Mouse (Mus musculus): ENCODE results near the gene Fbxo10. TPM values are rescaled to one million over a fixed set of nuclear protein-coding genes. Genes with fewer than 3 reads are reported as not detected.
"Not testable (repeated sequence)": the region's sequence is repeated elsewhere in the genome, so short reads cannot be mapped to it uniquely, and the experiment has no call there.

Gene Fbxo10
- polyA plus RNA-seq, 1 experiment = 59.6 TPM

DNA sequence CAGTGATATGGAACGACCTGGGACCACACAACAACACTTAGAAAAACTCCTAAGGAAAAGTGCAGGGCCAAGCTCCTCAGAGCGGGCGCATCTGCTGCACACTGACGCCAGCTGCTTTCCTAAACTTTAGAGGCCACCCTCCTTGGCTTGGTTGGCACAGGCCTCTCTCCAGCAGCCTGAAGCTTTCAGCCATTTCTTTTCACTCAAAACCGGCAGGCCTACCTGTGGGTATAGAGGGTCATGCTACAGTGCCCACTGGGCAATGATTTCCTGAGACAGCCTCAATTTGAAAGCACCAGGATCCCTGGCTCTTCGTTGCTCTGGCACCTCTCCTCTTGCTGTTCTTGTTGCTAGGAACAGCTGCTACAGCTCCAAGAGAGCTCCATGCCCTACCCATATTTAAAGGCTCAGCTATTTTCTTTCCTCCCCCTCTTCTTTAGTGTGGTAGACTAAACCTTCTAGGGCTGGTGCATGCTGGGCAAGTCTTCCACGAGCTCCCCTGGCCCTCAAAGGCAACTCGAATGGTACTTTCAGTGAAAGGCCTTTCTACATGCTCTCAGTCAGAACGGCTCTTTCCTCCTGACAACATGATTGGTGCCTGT lies 37.0 kb downstream of the Fbxo10 start:
- no peak for DNase-seq (ENCODE audit: low read depth)

DNA sequence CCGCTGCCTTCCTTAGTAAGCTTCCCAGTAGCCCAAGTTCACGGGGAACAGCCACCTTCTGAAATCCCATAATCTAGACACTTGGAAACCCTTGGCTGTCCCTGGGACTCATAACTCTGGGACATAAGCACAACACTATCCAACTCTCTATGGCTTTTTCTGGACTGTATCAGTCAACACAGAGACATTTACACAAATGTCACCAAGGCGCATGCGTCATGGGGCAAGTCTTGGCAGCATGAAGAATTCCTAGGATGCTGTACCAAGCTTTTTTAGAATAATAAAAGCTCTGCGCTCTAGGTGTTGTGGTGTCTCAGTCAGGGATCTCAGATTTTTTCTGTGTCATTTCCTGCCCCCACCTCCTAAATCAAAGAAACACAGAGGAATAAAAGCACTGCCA lies 37.7 kb downstream of the Fbxo10 start:
- DNase-seq (ENCODE audit: low read depth) = no peak

DNA sequence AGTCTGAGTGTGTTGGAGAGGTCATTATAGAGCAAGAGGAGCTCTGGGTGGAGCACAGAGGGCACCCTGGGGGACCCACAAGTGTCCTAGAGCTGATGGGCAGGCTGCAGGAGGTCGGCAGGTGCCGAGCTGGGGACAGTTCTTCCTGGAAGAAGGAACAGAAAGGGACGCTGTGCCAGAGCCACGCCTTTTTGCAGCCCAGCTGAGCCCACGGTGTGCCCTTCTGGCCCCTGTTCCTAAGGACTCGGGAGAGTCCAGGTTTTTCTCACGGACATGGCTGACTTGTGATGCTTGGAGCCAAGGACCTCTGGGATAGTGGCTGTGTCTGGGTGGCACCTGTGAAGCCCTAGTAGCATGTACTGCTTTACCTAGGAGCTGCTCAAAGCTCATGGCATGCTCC lies 43.6 kb downstream of the Fbxo10 start:
- no peak for DNase-seq (ENCODE audit: low read depth)

DNA sequence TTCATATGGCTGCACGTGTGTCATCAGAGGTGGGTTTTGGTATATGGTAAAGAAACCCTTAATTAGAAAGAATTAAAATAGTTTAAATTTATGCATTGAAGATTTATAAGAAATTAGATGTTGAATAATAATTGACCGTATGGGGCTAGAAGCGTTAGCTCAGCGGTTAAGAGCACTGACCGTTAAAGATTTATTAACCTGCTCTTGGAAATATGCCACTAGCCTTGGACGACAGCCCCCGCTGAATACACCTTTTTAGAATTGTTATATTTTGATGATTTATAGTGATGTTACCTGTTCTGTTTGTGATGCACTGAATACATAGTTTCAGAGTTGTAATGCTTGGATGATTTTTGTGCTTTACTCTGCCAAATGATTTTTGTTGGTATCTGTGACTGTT lies 44.9 kb downstream of the Fbxo10 start:
- DNase-seq (ENCODE audit: low read depth) = not testable (repeated sequence)

DNA sequence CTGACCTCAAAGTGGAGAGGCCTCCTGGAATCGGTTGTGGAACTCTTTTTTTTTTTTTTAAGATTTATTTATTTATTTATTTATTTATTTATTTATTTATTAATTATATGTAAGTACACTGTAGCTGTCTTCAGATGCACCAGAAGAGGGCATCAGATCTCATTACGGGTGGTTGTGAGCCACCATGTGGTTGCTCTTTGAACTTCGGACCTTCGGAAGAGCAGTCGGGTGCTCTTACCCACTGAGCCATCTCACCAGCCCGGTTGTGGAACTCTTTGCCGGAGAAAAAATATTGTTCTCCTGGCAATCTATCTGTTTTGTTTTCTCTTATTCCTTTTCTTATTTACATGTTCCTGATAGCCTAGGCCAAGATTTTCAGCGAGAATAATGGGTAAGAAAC lies 45.5 kb downstream of the Fbxo10 start:
- not testable (repeated sequence) for DNase-seq (ENCODE audit: low read depth)

DNA sequence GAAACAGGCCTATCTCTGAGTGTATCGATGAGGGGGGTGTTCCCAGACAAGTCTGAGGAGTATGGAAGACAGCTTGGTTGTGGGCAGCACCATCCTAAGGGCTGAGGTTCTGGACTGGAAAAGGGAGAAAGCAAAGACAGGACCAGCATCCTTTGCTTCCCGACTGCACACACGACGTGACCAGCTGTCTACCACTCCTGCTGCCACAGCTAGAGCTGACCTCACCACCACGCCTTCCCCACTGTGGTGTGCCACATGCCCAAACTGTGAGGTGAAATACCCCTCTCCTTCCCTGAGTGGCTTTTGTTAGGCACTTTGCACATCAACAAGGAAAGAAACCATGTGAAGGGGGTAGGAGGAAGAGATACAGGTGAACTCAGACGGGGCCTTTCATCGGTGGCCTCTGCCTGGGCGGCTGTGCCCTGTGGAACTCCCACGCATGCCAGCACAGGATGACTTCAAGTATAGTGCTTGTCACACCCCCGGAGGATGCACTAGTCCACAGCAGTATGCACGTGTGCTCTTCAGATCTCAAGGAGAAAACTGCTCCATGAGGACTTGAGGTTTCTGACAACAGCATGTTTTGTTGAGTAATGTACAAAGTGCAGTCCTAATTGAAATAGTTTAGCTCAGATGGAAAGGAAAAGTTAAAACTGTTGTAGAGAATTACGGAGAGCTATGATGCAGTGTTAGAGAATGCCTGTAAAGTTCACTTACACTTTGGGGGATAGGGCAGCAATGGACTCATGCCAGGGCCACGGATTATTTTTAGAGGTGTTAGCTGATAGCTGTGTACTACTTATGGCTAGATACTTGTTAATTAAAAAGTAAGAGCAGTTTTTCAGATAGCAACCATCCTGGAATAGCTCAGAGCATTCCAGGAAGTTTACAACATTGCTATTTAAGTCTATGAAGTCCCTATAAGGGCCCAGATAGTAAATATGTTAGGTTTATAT lies 46.7 kb downstream of the Fbxo10 start:
- DNase-seq (ENCODE audit: low read depth) = no peak

DNA sequence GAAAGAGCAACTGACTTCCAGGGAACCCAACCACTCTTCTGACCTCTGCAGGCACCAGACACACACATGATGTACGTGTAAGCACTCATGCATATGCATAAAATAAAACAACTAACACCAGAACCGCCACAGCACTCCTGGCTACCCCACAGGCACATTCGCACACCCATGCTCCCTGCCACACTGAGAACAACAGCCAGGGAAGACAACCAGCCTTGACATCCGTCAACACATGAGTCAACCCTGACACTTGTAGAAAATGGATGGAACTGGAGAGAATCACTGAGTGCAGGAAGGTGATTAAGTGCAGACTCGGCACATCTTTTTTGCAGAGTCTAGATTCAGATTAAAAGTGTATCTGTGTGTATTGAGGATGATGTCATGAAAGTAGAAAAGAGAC lies 47.8 kb downstream of the Fbxo10 start:
- DNase-seq (ENCODE audit: low read depth) = no peak

DNA sequence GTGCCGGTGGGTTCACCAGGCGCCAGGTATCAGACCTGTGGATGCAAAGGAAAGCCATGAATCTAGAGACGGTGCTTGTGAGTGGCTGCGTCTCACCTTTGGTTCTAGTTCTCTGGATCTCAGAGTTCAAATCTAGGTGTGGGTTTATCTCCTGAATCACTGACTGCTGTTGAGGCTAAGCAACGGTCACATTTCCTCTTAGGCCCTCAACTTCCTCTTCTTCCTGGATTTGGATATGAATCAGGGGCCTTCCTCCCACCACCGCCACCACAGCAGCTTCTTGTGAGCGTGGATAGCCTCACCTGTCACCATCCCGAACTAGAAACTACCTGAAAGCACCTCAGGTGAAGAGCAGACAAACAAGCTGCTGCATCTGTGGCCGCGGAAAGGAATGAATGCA lies 48.4 kb downstream of the Fbxo10 start:
- no peak for DNase-seq (ENCODE audit: low read depth)

DNA sequence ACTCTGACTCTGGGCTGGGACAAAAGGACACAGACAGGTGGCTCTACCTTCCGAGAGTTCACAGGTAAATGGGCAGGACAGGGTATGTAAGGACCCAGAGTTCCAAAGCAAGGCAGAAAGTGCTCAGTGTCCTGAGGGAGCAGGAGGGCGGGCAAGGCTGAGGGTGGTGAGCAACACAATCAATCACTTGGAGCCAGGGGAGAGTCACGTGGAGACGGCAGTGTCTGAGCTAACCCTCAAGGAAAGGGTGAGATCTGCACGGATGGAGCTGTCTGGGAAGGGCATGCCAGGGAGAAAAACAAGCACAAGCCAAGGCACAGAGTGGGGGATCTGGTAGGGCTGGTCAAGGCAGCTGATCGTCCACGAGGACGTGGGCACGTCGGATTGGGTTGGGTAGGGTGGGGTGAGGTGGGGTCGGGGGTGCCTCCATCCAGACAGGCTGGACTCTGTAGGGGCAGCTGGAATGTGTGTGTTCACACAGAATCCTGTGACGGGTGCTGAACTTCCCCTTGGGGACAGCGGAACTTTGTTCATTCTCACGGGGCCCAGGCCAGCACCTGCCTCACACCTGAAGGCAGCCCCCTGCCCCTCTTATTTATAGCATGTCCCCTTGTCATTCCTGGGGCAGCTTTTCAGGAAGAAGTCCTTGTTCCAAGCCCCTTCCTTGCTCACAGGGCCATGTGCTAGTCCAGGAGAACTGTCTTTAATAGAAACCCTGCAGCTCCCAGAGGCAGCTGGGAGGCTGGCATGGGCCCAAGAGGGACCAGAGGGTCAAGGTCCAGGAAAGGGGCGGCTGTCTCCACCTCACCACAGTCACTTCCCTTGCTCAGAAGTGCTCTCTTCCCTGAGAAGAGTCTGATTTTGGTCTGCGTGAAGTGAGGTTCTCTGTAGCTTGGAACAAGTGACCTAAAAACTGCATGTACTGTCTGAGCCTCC lies 49.4 kb downstream of the Fbxo10 start:
- DNase-seq (ENCODE audit: low read depth) = no peak

DNA sequence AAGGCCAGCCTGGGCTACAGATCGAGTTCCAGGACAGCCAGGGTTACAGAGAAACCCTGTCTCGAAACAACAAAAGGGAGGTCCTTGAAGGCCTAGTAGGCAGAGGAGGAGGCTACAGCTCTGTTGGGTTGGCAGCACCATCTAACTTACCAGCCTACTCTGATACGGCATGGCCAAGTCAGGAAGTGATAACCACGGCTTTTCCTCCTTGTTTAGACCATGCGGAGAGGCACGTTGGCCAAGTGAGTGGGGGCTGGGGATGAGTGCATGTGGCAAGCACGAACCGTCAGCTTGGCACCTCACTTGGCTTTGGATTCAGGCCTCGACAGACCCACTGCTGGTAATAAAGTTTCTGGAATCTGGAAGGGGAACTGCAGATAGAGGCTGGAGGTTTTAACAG lies 51.8 kb downstream of the Fbxo10 start:
- DNase-seq (ENCODE audit: low read depth) = no peak

DNA sequence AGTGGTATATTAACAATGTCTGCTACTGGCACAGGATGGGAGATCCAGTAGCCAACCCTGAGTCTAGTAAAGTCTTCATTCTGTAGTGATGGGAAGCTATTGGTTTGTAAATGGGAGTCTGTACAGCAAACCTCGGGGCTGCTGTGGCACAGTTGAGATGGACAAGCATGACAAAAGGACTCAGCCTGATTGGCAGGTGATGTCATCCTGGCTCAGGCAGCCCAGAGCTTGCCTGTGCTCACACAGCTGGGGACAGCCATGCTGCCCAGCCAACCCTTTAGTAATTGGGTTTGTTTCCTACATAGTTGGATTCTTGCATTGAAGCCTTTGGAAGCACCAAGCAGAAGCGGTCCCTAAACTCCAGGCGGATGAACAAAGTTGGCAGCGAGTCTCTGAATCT lies 57.9 kb downstream of the Fbxo10 start:
- DNase-seq (ENCODE audit: low read depth) = no peak

DNA sequence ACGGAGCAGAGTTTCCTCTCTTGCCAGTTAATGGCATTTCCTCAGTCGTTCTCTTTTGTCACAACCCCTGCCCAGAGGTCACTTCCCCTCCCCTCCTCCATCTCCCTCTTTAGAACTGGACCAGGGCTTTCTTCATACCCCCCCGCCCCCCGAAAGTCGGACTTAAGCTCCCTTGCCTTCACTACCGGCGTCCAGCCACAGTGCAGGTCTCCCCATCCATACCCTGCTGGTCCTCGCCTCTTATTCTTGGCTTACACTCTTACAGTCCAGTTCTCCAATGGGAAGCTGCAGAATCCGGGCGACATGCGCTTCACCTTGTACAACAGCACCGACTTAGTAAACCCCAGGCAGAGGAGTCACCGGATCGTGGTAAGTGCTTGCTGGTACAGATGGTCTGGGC lies 65.4 kb downstream of the Fbxo10 start:
- no peak for DNase-seq (ENCODE audit: low read depth)

DNA sequence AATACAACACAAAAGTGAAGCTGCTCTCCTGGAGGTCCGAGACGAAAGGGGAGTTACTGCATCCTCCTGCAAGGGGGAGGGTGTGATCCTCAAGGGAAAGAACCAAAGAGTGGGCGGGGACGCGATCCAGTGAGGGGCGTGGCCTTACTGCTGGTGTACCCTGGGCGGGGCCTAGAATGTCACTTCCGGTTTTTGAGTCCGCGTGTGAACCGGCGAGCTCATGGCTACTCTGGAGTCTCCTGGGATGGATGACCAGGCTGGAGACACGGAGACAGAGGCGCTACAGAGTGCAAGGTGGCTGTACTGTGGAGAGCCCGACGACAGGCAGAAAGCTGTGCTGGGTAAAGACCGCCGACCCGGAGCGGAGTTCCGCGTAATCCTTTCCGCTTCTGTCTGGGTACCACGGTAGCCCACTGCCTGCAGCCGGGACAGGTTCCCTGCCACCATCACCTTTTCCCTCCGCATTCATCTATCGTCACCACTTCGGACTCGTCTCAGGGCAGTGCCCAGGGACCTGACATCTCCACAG lies 65.9 kb downstream of the Fbxo10 start, which contains the start of gene Polr1e:
Gene Polr1e, plus strand, starts transcription at position 132 of the 529 bp plus-strand sequence.
- peak; percentile 47 for DNase-seq (ENCODE audit: low read depth)

DNA sequence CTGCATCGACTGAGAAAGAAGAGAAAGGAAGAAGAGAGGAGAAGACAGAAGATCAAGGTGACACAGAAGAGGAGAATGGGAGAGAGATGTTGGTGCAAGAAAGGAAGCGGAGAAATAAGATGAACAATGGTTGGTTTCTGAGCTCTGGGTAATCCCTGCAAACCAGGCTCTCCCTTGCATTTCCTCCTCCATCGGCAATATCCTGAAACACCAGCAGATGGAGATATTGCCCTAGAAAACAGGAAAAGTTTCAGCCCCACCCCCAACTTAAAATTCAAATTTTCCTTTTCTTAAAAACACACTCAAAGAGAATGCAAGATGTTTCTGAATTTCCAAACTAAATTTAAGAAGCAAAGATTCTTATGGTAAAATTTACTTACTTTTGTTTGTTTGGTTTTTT lies 68.8 kb downstream of the Fbxo10 start:
- DNase-seq (ENCODE audit: low read depth) = no peak

DNA sequence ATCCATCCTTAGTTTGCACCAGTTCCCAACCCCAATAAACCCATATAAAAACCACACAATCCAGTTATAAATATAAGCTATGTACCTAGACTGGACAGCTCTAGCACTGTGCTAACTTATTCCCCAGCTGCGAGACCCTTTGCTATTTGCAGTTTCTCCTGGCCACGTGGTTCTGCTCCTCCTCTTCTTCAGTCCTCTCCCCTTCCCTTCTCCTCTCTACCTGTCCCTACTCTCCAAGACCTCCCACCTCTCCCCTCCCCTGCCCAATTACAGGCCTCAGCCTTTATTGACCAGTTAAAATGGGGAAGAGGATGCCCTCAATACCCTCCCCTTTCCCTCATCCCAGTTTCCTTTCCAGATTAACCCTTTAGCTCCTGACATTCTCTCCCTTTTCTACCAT lies 70.9 kb downstream of the Fbxo10 start:
- no peak for DNase-seq (ENCODE audit: low read depth)

DNA sequence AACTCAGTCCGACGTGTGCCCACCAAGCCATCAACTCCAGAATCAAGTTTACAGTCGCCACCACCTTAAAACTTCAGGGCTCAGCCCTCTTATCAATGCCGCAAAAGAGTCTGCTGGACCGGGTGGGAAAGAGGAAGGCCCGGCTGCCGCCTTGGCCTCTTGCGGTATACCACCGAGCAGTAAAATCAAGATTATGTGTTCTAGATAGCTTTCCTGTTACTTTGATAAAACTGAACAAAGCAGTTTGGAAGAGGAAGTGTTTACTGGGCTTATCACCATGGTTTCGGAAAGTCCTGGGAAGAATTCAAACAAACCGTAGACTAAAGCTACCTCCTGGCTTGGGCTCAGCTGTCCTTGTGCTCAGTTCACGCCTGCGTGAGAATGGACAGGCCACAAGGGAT lies 71.4 kb downstream of the Fbxo10 start:
- DNase-seq (ENCODE audit: low read depth) = no peak

DNA sequence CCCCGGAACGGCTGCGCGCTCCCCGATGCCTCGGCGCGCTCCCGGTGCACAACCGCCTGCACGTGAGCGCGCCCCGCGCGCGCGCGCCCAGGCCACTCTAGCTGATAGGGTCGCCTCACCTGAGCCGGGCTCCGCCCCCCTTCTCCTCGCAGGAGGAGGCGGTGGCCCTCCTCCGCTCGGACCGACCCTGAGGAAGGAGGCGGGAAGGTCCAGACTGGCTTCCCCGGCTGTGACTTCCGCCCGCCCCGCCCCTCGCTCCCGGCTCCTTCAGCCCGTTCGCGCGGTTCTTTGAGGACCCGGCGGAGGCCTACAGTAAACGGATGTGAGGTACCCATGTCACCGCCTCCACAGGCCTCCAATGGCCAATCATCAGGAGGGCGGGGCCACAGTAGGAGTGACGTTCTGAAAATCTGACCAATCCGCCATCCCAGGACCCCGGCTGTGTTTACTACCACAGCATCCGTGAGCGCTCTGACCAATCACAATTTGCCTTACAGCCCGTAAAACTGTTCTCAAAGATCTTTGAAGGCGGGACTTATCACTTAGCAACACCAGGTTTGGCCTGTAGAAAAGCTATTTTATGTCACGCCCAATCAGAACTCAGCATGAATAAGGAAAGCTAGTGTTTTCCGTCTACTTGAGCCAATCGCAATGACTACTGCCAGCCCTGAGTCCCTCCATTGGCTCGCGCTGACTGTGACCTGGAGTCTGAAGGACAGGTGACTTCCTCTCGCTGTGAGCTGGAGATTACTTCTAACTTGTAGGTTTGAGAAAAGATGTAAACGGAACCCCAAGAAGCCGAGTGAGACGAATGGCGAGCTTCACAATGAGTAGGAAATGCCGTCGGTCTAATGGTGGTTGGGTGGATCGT lies 72.1 kb downstream of the Fbxo10 start, which contains the start of gene Zbtb5:
Gene Zbtb5, minus strand, starts transcription at position 308 of the 871 bp plus-strand sequence.
- peak; percentile 100 for DNase-seq (ENCODE audit: low read depth)

DNA sequence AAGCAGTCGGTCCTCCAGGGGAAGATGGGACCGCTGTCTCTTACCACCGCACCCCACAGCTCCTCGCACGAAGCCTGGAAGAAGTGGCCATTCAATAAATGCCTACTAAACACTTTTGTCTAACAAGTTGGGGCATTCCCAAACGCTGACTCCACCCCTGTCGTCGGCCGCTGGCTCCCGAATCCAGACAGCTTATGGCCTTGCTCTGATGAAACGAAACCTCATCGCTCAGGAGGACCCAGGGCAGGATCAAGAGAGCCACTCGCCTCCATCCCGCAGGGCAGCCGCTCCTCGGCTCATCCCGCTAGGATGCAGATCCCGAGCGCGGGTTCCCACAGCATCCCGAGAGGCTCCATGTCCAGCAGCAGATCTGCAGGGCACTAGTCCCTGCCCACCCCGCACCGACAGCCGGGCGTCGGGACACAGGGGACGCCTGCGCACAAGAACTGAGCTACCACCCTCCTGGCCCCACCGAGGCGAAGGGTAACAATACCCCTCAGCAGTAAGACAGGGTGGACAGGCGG lies 72.8 kb downstream of the Fbxo10 start:
- no peak for DNase-seq (ENCODE audit: low read depth)

DNA sequence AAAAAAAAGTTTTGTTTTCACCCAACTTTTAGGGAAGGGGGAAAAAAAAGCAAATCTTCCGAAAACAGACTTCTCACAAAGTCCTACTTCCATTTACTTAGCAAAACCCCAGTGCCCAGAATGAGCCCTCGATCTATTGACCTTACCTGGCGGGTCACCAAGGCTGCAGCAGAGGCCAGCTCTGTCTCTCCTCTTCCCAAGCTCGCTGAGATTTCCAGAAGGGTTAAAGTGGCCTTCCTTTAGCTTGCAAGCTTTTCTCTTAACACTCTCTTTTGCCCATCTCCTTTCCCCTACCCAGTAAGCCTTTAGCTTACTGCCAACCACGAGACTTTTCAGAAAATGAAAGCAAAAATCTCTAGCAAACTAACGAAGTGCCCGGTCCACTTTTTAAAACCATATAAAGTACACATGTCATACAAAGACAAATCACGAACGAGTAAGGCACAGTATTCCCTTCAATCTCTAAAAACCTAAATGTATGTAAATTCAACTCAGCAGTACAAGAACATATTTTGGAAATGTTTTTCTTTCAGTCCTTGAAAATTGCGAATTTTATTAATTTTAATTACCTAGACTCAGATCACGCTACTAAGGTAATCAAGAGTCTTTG lies 73.5 kb downstream of the Fbxo10 start:
- DNase-seq (ENCODE audit: low read depth) = no peak

DNA sequence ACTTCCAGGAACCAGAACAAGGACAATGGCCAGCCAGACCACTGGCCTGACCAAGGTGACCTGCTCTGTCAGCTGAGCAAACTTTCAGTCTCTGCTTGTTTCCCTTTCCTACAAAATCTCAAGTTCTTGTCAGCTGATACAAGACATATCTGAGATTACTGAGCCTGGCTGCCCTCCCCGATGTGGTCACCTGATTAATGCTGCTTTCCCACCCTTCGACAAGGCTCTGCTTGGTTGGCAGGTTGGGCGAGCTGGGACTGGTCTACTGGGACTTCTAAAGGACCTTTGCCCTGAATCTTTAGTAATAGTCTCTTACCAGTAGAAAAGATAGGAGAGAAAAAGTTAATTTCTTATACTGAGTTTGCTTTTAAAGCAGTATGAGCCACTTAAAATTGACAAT lies 79.0 kb downstream of the Fbxo10 start:
- no peak for DNase-seq (ENCODE audit: low read depth)
